Mouse (Mus musculus): ENCODE data around the gene Sorbs2. TPM values are rescaled to one million over a fixed set of nuclear protein-coding genes. Genes with fewer than 3 reads are reported as not detected.
A peak's percentile ranks its signal among the peaks of the same experiment; 100 is the strongest.

Sorbs2 gene
- total RNA-seq, 2 experiments from 2014 or later = 0.09 TPM; not detected in 1

DNA sequence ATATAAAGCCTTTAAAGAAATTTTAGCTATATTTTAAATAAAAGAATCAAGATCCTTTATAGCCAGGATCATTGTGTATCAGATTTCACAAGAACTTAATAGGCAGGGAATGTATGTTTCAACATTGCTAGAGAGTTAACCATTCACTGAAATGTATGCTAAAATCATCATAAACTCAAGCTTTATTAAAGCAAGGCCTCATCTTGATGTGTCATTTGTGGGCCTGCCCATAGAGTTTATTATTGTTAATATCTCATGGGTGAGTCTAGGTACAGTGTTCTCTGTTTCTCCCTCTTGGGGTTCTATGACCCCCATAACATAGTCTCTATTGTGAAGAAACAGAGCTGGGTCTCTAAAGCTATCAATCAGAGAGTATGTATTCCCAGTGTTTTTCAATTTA, 236.2 kb downstream of the Sorbs2 start:
- no peak for ATAC-seq (ENCODE audit: poor library complexity, severe bottlenecking)

DNA sequence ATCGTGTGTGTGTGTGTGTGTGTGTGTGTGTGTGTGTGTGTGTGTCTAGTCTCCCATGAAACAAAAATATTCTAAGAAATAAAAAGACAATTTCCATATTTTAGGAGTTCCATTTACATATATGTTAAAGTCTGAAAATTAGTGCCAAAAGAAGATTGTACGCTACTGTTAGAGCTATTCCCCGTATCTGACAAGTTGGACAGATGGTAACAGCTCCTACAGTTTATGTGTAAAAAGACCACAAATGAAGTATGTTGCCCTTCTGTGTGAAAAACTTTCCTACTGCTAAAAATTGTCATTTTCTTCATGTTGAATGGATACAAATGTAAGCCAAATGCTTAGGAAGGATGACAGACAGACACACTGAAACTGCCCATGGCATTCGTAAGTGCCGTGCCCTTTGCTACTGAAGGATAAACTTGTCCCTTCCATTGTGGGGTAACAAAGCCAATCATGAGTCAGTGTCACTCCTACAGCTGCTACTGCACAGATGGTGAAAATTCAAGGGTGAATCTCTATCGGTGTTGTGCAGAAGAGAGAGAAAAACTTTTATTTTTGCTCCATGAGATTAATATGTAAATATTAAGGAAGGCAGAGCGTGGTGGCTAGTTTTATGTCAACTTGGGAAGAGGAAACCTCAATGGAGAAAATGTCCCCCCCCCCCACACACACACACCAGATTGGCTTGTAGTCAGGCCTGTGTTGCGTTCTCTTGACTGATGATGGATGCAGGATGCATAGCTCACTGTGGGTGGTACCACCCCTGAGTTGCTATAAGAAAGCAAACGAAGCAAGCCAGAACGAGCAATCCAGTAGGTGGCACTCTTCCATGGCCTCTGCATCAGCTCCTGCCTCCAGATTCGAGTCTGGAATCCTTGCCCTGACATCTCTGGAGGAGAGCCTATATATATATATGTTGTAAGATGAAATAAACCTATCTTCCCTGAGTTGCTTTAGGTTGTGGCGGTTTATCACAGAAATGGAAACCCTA, 244.2 kb downstream of the Sorbs2 start:
- no peak for ATAC-seq (ENCODE audit: poor library complexity, severe bottlenecking)

DNA sequence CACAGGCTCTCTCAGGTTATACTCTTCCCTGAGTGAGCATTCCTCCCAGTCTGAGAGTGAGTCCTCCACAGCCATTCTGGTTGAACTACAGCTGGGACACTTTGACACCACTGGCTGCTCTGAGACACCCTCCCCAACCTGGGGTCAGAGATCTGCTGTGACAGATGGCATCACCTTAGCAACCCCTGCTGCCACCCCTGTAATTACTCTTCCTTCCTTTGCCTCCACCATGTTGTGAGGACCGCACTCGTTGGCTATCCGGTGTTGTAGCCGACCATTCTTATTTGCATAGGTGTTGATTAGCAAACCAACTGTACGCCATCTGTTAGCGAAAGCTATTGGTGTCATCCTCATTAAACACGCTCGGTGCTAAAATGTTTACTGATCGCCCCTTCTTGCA, 247.9 kb downstream of the Sorbs2 start:
- no peak for ATAC-seq (ENCODE audit: poor library complexity, severe bottlenecking)

- no peak for ATAC-seq (ENCODE audit: poor library complexity, severe bottlenecking)
These were observed 248.4 kb downstream of the Sorbs2 start for GRCm38 (mm10) chr8:45755972-45756371.

GRCm38 (mm10) chr8:45760622-45761021, 253.0 kb downstream of the Sorbs2 start:
- no peak for ATAC-seq (ENCODE audit: poor library complexity, severe bottlenecking)

- ATAC-seq (ENCODE audit: poor library complexity, severe bottlenecking) = no peak
These were observed 253.5 kb downstream of the Sorbs2 start for GRCm38 (mm10) chr8:45761053-45761452.

DNA sequence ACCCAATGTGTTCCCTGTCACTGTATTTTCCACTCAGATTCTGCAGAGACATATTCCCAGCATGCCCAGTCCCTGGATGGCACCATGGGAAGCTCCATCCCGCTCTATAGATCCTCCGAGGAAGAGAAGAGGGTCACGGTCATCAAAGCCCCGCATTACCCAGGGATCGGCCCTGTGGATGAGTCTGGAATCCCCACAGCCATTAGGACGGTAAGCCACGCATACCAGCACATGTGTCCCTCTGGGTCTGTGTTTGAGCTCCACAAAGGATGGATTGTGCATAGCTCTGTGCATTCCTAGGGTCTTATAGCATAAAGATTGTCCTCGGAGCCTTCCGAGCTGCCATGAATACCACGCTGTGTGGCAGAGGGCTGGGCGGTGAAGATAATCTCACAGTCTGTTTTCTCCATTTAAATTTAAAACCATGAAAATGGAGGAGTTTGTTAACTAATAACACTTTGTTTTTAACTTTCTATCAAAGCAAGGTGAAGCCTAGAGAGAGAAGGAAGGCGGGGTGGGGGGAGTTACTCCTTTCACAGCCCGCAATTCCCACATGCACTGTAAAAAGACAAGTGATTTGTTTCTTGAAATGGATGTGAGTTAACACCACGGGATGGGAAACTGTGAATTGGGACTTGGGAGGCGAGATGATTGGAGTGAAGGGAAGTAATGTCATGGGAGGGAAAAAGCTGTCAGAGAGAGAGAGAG, 255.5 kb downstream of the Sorbs2 start:
- ATAC-seq (ENCODE audit: poor library complexity, severe bottlenecking) = no peak

DNA sequence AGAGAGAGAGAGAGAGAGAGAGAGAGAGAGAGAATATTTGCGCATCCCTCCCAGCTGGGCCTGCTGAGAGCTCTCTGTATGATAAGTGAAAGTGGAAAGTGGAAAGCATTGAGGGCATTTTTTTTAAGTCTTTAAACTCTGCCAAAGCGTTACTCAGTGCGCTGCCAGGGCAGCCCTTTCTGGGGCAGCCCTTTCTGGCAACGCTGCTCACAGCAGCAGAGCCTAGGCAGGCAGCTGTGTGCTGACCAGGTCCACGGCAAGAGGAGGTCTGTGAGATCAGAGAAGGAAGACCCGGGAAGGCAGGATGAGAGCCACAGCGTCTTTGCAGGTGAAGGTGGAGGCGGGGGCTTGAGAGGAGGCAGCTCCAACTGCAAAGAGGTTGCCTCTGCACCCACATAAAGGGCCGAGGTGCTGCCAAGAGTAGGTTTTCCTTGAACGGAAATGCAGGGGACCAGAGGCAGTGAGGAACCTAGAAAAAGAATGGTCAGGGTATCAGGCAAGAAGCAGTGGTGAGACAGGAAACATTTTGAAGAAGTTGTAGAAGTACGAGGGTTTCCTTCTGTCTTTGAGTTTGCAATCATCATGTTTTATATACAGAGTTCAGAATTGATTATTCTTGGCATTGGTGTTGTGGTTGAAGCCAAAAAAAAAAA, 256.2 kb downstream of the Sorbs2 start:
- no peak for ATAC-seq (ENCODE audit: poor library complexity, severe bottlenecking)

GRCm38 (mm10) chr8:45766138-45766537, 258.6 kb downstream of the Sorbs2 start:
- ATAC-seq (ENCODE audit: poor library complexity, severe bottlenecking) = peak; percentile 35; the same call in 1 of the 2 replicates

DNA sequence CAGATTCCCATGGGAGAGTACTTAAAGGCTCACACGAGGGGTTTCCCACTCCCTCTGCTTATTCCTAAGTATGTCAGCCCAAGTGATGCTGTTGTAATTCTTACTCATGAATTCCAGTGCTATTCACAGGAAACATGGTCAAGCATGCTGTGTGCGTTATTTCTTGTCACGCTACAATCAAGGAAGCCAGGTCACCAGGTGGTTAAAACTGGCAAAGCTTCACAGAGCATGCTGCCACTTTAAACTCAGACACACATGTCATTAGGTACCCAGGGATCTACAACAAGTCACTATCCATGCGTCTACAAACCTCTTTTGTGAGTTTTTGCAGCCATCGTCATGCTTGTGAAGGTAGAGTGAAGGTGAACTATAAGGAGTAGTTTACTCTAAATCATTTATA, 267.3 kb downstream of the Sorbs2 start:
- no peak for ATAC-seq (ENCODE audit: poor library complexity, severe bottlenecking)

- ATAC-seq (ENCODE audit: poor library complexity, severe bottlenecking) = no peak
These were observed 267.9 kb downstream of the Sorbs2 start for GRCm38 (mm10) chr8:45775481-45775880.

DNA sequence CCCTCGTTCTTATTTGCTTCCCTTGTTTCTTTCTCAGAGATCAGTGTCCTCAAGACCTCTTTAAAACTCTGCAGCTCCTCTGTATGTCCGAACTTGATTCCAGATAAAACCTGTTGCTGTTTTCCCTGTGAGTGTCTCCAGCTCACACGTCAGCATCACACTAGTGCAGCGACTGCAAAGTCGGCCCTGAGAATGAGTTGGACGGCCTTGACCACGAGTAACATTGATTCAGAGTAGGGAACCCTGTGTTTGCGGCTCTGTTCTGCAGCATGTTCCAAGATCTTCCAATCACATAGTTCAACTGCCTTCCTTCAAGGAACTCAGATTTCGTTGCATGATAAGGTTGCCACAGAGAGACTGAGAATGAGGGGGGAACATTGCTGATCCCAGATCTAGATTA, 268.8 kb downstream of the Sorbs2 start:
- ATAC-seq (ENCODE audit: poor library complexity, severe bottlenecking) = no peak

GRCm38 (mm10) chr8:45776977-45777376, 269.4 kb downstream of the Sorbs2 start:
- no peak for ATAC-seq (ENCODE audit: poor library complexity, severe bottlenecking)

DNA sequence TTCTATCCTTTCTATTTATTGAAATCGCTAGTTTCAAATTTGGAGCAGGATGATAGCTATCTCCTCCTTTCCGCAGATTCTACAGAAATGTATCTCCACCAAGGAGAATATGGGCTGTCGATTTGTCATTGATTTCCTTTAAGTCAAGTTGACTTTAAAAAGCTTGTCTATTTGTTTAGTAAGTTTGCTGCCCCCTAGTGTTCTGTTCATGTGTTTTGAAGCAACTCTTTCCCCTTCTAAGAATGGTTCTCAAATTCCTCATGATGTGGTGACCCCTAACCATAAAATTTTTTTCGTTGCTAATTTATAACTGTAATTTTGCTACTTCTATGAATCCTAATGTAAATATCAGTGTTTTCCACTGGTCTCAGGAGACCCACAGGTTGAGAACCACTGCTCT, 273.0 kb downstream of the Sorbs2 start:
- ATAC-seq (ENCODE audit: poor library complexity, severe bottlenecking) = no peak

DNA sequence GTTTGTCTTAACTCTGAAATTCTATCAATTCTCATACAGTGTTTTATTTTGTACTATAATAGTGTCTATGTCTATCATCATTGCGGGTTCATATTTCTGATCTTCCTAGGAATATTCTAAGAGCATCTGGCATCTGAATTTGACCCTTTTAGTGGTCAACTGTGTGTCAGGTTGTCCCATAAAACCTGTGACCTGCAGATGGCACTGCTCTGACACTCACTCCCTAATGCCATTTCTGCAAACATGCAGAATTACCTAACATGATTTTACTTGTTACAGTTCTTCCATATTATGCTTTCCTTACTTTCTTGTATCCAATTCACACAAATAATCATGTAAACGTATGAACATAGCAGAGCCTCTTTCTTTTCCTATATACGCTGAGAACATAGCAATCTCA, 281.0 kb downstream of the Sorbs2 start:
- no peak for ATAC-seq (ENCODE audit: poor library complexity, severe bottlenecking)

DNA sequence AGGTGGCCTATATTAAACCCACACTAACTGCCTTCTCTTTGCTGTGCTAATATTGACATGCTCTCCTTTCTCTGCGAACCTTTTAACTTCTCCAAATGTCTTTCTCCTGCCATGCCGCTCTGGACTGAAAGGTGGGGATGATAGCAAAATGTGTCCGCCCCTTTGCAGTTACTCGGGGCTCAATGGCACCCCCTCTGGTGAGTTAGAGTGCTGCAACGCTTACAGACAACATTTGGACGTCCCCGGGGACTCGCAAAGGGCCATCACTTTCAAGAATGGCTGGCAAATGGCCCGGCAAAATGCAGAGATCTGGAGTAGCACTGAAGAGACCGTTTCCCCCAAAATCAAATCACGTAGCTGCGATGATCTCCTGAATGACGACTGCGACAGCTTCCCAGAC, 287.3 kb downstream of the Sorbs2 start:
- ATAC-seq (ENCODE audit: poor library complexity, severe bottlenecking) = no peak

GRCm38 (mm10) chr8:45796331-45796740, 288.7 kb downstream of the Sorbs2 start:
- ATAC-seq (ENCODE audit: poor library complexity, severe bottlenecking) = no peak

GRCm38 (mm10) chr8:45799517-45799916, 291.9 kb downstream of the Sorbs2 start:
- ATAC-seq (ENCODE audit: poor library complexity, severe bottlenecking) = no peak

GRCm38 (mm10) chr8:45808597-45808996, 301.0 kb downstream of the Sorbs2 start:
- no peak for ATAC-seq (ENCODE audit: poor library complexity, severe bottlenecking)

DNA sequence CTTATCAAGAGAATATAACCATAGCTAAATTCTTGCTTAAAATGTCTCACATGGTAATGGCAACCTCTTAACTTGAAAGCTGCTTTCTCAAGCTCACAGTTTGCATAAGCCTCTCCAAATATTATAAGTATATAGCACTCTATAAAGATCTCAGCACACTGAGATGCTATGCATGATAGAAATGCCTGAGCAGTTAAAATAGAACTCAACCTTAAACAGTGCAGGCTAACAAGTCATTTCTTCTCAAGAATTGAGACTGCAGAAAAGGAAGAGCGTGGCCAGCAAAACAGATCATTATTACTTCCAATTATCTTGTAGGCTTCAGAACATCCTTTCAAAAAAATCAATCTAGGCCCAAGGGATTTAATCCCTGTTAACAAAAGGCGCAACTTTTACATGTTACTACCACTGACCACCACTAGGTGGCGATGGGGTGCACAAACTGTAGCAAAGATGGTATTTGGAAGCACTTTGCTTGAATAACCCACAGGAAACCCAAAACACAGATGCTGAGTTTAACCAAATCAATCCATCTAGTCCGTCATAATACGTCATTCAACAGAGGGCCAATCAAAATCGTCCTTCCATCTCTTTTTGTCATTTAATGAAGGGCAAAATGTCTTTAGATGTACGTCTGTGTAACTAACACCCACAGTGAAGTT, 309.3 kb downstream of the Sorbs2 start:
- peak; percentile 45; the same call in 1 of the 2 replicates for ATAC-seq (ENCODE audit: poor library complexity, severe bottlenecking)

- ATAC-seq (ENCODE audit: poor library complexity, severe bottlenecking) = no peak
These were observed 314.1 kb downstream of the Sorbs2 start for GRCm38 (mm10) chr8:45821650-45822049.
